Mouse (Mus musculus) thymus, postnatal 10 days (tissue): ENCODE data around the gene Tmeff1.

Experiments
- DNase-seq, 2 experiments: peaks; one replicate each; pipeline ENCODE4 v3.0.0; 2021; ENCODE audit warnings: low spot score in 2 of 2

The Tmeff1 gene

GRCm38 (mm10) chr4:48584421-48585240 lies at the start of gene Tmeff1:
Gene Tmeff1, plus strand, starts transcription at chr4:48585174.
- DNase-seq: no peak

- DNase-seq: no peak
Observed at GRCm38 (mm10) chr4:48536275-48536674, 48.7 kb upstream of the Tmeff1 start.

DNA sequence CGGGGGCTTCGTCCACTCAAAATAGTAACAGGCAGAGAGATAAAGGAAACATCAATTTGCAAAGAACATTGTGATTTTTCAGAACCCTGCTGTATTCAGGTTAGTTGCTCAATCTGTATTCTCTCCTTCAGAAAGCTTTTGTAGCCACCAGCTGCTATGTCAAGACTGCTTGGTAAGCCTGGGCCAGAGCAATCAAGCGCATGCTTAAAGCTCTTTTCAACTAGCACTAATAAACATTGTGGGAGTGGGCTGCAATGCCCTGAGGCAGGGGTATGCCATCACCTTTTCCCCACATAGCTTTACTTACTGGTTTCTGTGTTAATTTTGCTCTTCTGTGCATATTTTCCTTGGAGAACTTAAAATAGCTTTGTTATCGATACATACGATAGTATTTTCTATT lies 48.0 kb upstream of the Tmeff1 start:
- no peak for DNase-seq

- DNase-seq: no peak
Observed at GRCm38 (mm10) chr4:48538581-48538980, 46.4 kb upstream of the Tmeff1 start.

GRCm38 (mm10) chr4:48539841-48540575 lies 45.0 kb upstream of the Tmeff1 start, which contains the start of gene Msantd3:
Gene Msantd3, plus strand, starts transcription at chr4:48539935.
- DNase-seq: peak; percentile 5 to 7

DNA sequence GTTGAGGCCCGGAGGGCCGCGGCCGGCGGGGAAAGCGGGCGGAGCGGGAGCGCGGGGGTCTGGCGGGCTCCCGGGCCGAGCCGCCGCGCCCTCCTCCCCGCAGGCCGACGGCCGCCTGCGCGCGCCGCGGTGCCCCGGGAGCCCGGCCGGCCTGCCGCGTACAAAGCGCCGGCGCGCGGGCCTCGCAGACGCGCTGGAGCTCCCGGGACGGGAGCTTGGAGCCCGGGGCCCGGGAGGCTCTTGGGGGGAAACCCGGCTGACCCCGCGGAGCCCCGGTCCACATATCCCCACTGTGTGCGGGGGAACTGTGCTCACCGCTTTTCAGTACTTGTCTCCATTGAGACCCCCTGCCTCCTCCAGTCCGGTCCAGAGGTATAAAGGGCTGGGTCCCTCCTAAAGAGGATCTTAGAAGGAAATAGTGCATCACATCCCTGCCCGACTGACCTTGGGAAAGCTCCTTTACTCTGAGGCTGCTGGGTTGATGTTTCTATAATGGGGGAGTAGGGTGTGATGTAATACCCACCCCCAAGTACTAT lies 44.3 kb upstream of the Tmeff1 start:
- DNase-seq: no peak

DNA sequence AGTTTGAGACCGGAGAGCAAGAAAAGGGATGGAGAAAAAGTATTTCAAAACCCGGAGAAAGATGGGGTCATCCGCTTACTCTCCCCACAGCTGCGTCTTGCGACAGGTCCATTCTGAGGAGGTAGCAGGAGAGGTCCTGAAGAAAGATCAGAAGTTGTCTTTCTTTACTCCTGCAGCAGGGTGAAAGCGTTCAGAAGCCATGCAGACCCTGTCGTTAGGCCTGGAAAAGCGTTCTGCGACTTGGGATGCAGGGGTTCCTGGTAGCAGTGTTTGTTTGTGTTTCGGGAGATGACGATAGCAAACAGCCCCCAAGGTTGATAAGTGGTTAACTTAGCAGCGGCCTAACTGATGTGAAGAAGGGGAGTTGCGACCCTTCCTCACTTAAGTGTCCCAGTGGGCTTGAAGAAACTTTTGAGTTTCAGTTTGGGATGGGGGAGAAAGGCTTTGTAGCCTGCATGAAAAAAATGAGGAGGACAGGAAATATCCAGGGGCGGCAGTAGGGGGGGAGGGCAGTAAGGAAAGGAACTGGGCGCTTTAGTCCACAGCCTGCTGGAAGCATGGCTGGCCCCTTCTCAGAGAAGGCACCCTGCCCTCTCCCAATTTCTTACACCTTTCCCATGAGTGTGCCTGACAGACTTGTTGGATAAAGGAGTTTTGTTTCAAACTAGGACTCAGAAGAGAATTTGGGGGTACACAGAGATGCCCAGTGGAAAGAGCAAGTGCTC lies 43.3 kb upstream of the Tmeff1 start:
- no peak for DNase-seq

- no peak for DNase-seq
Observed at GRCm38 (mm10) chr4:48542351-48542750, 42.6 kb upstream of the Tmeff1 start.

DNA sequence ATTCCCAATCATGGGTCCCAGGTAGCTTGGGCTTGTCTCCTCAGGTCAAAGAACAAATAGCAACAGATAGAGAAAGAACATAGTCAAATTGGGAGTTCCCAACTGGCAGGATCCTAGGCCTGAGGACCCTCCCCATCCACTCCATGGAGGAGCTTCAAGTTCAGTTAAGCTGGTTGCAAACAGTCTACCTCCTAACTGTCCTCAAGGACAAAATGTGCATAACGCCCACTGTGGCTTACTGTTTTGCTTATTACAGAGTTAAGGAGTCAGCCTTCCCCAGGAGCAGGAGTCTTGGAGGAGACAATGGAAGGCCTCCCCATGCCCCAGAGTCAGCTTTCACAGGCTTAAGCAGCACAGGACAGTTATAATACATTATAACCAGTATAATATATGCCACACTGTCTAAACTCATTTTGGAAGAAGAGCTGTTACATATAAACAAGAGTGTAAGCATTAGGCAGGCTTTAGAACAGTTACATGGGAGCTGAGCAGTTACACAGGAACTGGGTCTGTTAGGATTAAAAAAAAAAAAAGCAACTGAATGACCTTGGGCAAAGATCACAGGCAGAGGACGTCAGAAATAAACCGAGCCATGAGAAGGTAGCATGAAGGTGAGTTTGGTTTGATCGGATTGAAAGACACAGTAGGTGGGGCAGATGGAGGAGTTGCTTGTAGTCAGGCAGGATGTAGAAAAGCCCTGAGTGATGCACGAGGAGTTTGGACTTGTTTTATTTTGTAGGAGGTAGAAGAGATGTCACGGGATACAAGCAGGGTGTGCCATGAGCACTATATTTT lies 41.7 kb upstream of the Tmeff1 start:
- DNase-seq: no peak

DNA sequence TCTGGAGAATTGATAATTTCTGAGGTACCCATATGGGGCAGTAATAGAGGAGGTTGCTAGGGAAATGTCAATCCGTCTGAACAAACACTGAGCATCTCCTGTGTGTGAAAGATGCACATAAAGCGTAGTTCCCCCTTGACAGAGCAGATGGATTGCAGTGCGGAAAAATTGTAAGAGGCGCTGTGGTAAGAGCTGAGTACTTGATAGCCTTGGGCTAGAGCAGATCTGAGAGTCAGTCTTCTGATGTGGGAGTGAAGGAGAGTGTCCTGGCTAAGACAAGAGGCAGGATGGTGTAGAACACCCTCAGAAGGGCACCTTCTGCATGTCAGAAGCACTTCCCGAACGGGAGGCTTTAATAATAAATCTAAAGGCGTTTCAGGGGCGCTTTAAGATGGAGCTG lies 40.8 kb upstream of the Tmeff1 start:
- DNase-seq: no peak

DNA sequence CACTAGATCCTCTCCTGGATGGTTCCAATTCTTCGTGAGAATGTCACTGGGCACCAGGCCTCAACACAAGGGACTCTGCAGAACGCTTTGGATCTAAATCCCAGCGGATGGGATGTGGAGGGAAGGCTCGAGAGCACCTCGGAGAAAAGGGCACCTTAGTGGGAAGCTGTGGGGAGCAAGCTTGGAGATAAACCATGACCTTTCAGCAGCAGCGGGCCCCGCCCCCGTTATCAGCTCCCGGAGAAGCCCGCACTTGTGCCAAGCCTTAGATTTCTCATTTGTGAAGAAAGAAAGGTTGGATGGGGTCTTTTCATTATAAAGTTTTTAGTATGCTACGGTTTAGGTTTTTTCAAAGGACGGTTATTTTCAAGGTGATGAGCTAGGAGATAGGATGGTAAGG lies 39.0 kb upstream of the Tmeff1 start:
- DNase-seq: no peak

- no peak for DNase-seq
Observed at GRCm38 (mm10) chr4:48546568-48547496, 38.1 kb upstream of the Tmeff1 start.

DNA sequence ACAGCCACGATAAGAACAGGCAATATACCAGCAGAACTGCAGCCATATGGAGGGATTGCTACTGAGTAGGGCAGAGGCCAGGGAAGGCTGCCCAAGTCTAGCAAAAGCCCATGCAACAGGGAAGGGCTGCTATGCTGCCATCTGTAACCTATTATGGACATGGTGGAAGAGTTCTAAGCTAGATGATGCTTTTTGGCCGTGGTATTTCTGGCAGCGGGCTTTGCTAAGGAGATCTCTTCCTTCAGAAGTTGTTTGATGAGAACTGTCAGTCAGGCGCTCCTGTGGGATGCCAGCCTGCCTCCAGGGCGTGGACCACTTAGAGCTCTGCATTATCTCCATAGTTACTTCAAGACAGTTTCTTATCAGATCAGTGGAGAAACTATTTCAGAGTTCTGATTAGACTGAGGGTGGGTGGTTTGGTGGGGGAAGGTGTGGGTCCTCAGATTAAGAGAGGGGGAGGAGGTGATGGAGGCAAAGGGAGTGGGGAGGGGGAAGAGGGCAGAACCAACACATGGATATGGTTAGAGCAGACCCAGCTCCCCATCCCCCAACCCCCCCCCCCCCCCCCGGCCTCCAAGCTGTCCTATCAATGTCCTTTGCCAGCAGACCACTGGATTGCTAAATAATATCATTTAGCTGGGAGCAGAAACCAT lies 36.5 kb upstream of the Tmeff1 start:
- DNase-seq: no peak

GRCm38 (mm10) chr4:48549661-48550060 lies 35.3 kb upstream of the Tmeff1 start:
- no peak for DNase-seq

- DNase-seq: no peak
Observed at GRCm38 (mm10) chr4:48552486-48553064, 32.4 kb upstream of the Tmeff1 start.

- DNase-seq: no peak
Observed at GRCm38 (mm10) chr4:48554132-48554531, 30.8 kb upstream of the Tmeff1 start.

DNA sequence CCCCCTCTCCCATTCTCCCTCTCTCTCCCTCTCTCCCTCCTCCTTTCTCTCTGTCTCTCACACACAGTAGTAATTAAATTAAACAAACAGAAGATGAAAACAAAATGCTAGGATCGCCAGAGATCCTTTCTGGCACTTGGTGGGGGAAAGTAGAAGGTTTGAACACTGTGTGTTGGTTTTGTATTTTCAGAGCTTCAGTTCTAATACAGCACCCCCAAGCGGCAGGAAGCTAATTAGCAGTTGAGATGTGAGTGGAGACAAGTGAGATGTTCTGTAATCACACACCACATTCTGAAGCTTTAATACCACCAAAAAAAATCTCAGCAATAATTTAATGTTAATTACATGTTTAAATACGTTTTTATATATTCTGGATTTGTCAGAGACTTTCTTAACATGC lies 29.2 kb upstream of the Tmeff1 start:
- peak in 1 of 2 experiments; percentile 15 for DNase-seq

- no peak for DNase-seq
Observed at GRCm38 (mm10) chr4:48559652-48560051, 25.3 kb upstream of the Tmeff1 start.

- no peak for DNase-seq
Observed at GRCm38 (mm10) chr4:48561824-48562223, 23.1 kb upstream of the Tmeff1 start.
